Mouse (Mus musculus): ENCODE measurements around the gene Vps53.

- TF ChIP-seq EP300 (IDR thresholded peaks at IDR 0.05; ENCODE audit: low read depth) (no peak), CTCF (IDR thresholded peaks at IDR 0.05; ENCODE audit: low read depth) (no peak)
Observed at GRCm38 (mm10) chr11:76216049-76216540, 36.6 kb upstream of the Vps53 start.

Data from liver, embryonic 14.5 days (tissue).